Mouse (Mus musculus) B cell, adult 2 months (primary cell): ENCODE results near the gene Npc1l1.
"Not testable (repeated sequence)": the region's sequence is repeated elsewhere in the genome, so short reads cannot be mapped to it uniquely, and the experiment has no call there.

Experiments
- DNase-seq, 2 experiments: peaks; one replicate each; pipeline ENCODE4 v3.0.0; 2022

The Npc1l1 gene

GRCm38 (mm10) chr11:6230012-6230411 is at the start of gene Npc1l1:
Gene Npc1l1 (minus strand): TSS chr11:6230143.
- no peak for DNase-seq

- no peak for DNase-seq
Observed at GRCm38 (mm10) chr11:6276466-6276865, 46.5 kb upstream of the Npc1l1 start.

GRCm38 (mm10) chr11:6275094-6275484 is 45.1 kb upstream of the Npc1l1 start:
- no peak for DNase-seq

- peak; percentile 96 for DNase-seq
Observed at GRCm38 (mm10) chr11:6274387-6275093, 44.6 kb upstream of the Npc1l1 start, which contains the start of gene Tmed4. Gene Tmed4 (minus strand): TSS chr11:6274870.

GRCm38 (mm10) chr11:6273607-6274006 is 43.7 kb upstream of the Npc1l1 start:
- no peak for DNase-seq

GRCm38 (mm10) chr11:6267320-6268254 is 37.6 kb upstream of the Npc1l1 start, which contains the start of gene Ddx56:
Gene Ddx56 (minus strand): TSS chr11:6267772.
- DNase-seq = peak; percentile 89 to 90

- DNase-seq = no peak
Observed at GRCm38 (mm10) chr11:6266621-6267020, 36.7 kb upstream of the Npc1l1 start.

GRCm38 (mm10) chr11:6261434-6262082 is 31.6 kb upstream of the Npc1l1 start:
- peak; percentile 79 to 81 for DNase-seq

GRCm38 (mm10) chr11:6259413-6259812 is 29.5 kb upstream of the Npc1l1 start:
- no peak for DNase-seq

- no peak for DNase-seq
Observed at GRCm38 (mm10) chr11:6256490-6257072, 26.6 kb upstream of the Npc1l1 start.

- not testable (repeated sequence) for DNase-seq
Observed at GRCm38 (mm10) chr11:6254602-6255001, 24.7 kb upstream of the Npc1l1 start.

- no peak for DNase-seq
Observed at GRCm38 (mm10) chr11:6252824-6253223, 22.9 kb upstream of the Npc1l1 start.

GRCm38 (mm10) chr11:6252248-6252647 is 22.3 kb upstream of the Npc1l1 start:
- no peak for DNase-seq

- no peak for DNase-seq
Observed at GRCm38 (mm10) chr11:6244707-6245106, 14.8 kb upstream of the Npc1l1 start.

- no peak for DNase-seq
Observed at GRCm38 (mm10) chr11:6233025-6233424, 3.1 kb upstream of the Npc1l1 start.

- DNase-seq = no peak
Observed at GRCm38 (mm10) chr11:6224541-6225229, 5.3 kb downstream of the Npc1l1 start.

- no peak for DNase-seq
Observed at GRCm38 (mm10) chr11:6222187-6222586, 7.8 kb downstream of the Npc1l1 start.

GRCm38 (mm10) chr11:6219967-6220366 is 10.0 kb downstream of the Npc1l1 start:
- DNase-seq = no peak

- DNase-seq = no peak
Observed at GRCm38 (mm10) chr11:6218189-6218896, 11.6 kb downstream of the Npc1l1 start.

GRCm38 (mm10) chr11:6216834-6217233 is 13.1 kb downstream of the Npc1l1 start:
- DNase-seq = no peak

- no peak for DNase-seq
Observed at GRCm38 (mm10) chr11:6208158-6208557, 21.8 kb downstream of the Npc1l1 start.

- no peak for DNase-seq
Observed at GRCm38 (mm10) chr11:6207090-6207489, 22.9 kb downstream of the Npc1l1 start.
